Mouse (Mus musculus) gonadal fat pad, adult 2 months (tissue): ENCODE results near the gene Znrd1. TPM values are rescaled to one million over a fixed set of nuclear protein-coding genes. Genes with fewer than 3 reads are reported as not detected.

Experiments used
- DNase-seq: peaks from one replicate; pipeline ENCODE4 v3.0.0-alpha.2; 2012; ENCODE audit warnings: low read depth
- polyA plus RNA-seq: library from polyadenylated mRNA; depleted of rRNA; stranded (reverse); fragments of >200 nt; gene quantifications from 2 replicates; pipeline ENCODE4 v1.2.3, GENCODE M21; 2012

The Znrd1 gene
- polyA plus RNA-seq, 1 experiment, result 26.1 TPM

- no peak for DNase-seq
These were observed 13.0 kb upstream of the Znrd1 start for GRCm38 (mm10) chr17:36971172-36971850.

GRCm38 (mm10) chr17:36970316-36970890 is 12.0 kb upstream of the Znrd1 start:
- no peak for DNase-seq

- DNase-seq, result no peak
These were observed 8.5 kb upstream of the Znrd1 start for GRCm38 (mm10) chr17:36966875-36967274.

GRCm38 (mm10) chr17:36961125-36961524 is 2.8 kb upstream of the Znrd1 start:
- no peak for DNase-seq

- no peak for DNase-seq
These were observed 525 bp upstream of the Znrd1 start for GRCm38 (mm10) chr17:36958884-36959283.

GRCm38 (mm10) chr17:36953062-36953461 is 5.3 kb downstream of the Znrd1 start:
- no peak for DNase-seq

GRCm38 (mm10) chr17:36952631-36953030 is 5.7 kb downstream of the Znrd1 start:
- DNase-seq, result no peak

GRCm38 (mm10) chr17:36950981-36951947 is 7.1 kb downstream of the Znrd1 start, which contains the start of gene Ppp1r11:
TSS of gene Ppp1r11 (minus strand) at chr17:36951741.
- peak; percentile 86 for DNase-seq

- DNase-seq, result no peak
These were observed 9.1 kb downstream of the Znrd1 start for GRCm38 (mm10) chr17:36949265-36949664.

GRCm38 (mm10) chr17:36948286-36948685 is 10.1 kb downstream of the Znrd1 start:
- DNase-seq, result no peak

GRCm38 (mm10) chr17:36947051-36947819 is 11.1 kb downstream of the Znrd1 start:
- no peak for DNase-seq

GRCm38 (mm10) chr17:36944121-36944775 is 14.1 kb downstream of the Znrd1 start:
- no peak for DNase-seq

GRCm38 (mm10) chr17:36943691-36944090 is 14.7 kb downstream of the Znrd1 start:
- DNase-seq, result no peak

GRCm38 (mm10) chr17:36942791-36943471 is 15.4 kb downstream of the Znrd1 start, which contains the start of gene Rnf39:
TSS of gene Rnf39 (plus strand) at chr17:36942918.
- DNase-seq, result no peak

GRCm38 (mm10) chr17:36942391-36942790 is 16.0 kb downstream of the Znrd1 start:
- no peak for DNase-seq

GRCm38 (mm10) chr17:36938056-36938455 is 20.3 kb downstream of the Znrd1 start:
- no peak for DNase-seq

GRCm38 (mm10) chr17:36931806-36932205 is 26.6 kb downstream of the Znrd1 start:
- DNase-seq, result no peak

- no peak for DNase-seq
These were observed 27.2 kb downstream of the Znrd1 start for GRCm38 (mm10) chr17:36931130-36931529.

- no peak for DNase-seq
These were observed 28.1 kb downstream of the Znrd1 start for GRCm38 (mm10) chr17:36930233-36930632.

- no peak for DNase-seq
These were observed 29.0 kb downstream of the Znrd1 start for GRCm38 (mm10) chr17:36929236-36929932.
